Mouse (Mus musculus) forebrain, postnatal 0 days (tissue): ENCODE measurements around the gene Slc39a11. TPM values are rescaled to one million over a fixed set of nuclear protein-coding genes. Genes with fewer than 3 reads are reported as not detected.
A peak's percentile ranks its signal among the peaks of the same experiment; 100 is the strongest.

Experiments
- ATAC-seq: fragments of 200-750 bp; cut with Nextera tagmentation; 2 replicates; pipeline ENCODE4 v1.8.0; 2017; ENCODE audit warnings: mild to moderate bottlenecking, moderate library complexity
- DNase-seq: peaks from one replicate; pipeline ENCODE4 v3.0.0-alpha.2; 2015
- H3K27ac ChIP-seq: fragments of 300-500 bp; sonication (generic); 2 replicates; pipeline ENCODE4 v1.5.1; 2014; ENCODE audit warnings: low read depth, mild to moderate bottlenecking, antibody characterized with exemption, low read length, moderate library complexity, mixed read lengths
- H3K27me3 ChIP-seq: fragments of 300-500 bp; sonication (generic); 2 replicates; pipeline ENCODE4 v1.6.1; 2014; ENCODE audit warnings: mild to moderate bottlenecking, low read length, mixed read lengths; ENCODE audit not compliant: insufficient read depth
- H3K36me3 ChIP-seq: fragments of 300-500 bp; sonication (generic); 2 replicates; pipeline ENCODE4 v1.6.1; 2014; ENCODE audit warnings: mild to moderate bottlenecking, moderate library complexity; ENCODE audit not compliant: insufficient read depth
- H3K4me1 ChIP-seq: fragments of 300-500 bp; sonication (generic); 2 replicates; pipeline ENCODE4 v1.6.1; 2014; ENCODE audit warnings: antibody characterized with exemption; ENCODE audit not compliant: insufficient read depth
- H3K4me2 ChIP-seq: fragments of 300-500 bp; sonication (generic); 2 replicates; pipeline ENCODE4 v1.6.1; 2014; ENCODE audit warnings: low read depth, mild to moderate bottlenecking, moderate library complexity
- H3K4me3 ChIP-seq: fragments of 300-500 bp; sonication (generic); 2 replicates; pipeline ENCODE4 v1.5.1; 2014; ENCODE audit warnings: low read depth, low read length, mixed read lengths
- H3K9ac ChIP-seq: fragments of 300-500 bp; sonication (generic); 2 replicates; pipeline ENCODE4 v1.6.1; 2014; ENCODE audit warnings: mild to moderate bottlenecking
- H3K9me3 ChIP-seq: fragments of 300-500 bp; sonication (generic); 2 replicates; pipeline ENCODE4 v1.6.1; 2016; ENCODE audit warnings: low read length
- CTCF ChIP-seq: sonication (generic); IDR thresholded peaks from 2 replicates; pipeline ENCODE4 v1.5.1; 2016; ENCODE audit warnings: antibody characterized with exemption, control low read depth, low read depth
- WGBS: fragments of 180-500 bp; shearing (Covaris S2); extraction: QIAGEN DNeasy Blood & Tissue Kit; methylation state at CpG from one replicate; pipeline ENCODE4 v1.1.7; 2014; 5-methylcytosine and 5-hydroxymethylcytosine counted together
- polyA plus RNA-seq: library from polyadenylated mRNA; unstranded; fragments of >200 nt; fragmentation: Nextera tagmentation; extraction: Ambion mirVana; gene quantifications from 2 replicates; pipeline ENCODE4 v1.2.1, GENCODE M21; 2015
- total RNA-seq: library from RNA; depleted of rRNA; stranded (reverse); fragments of >200 nt; gene quantifications from 2 replicates; pipeline ENCODE4 v1.2.3, GENCODE M21; 2014

Gene Slc39a11
- total and polyA plus RNA-seq, 2 experiments from 2014 or later: 39.1 to 48.2 TPM

DNA sequence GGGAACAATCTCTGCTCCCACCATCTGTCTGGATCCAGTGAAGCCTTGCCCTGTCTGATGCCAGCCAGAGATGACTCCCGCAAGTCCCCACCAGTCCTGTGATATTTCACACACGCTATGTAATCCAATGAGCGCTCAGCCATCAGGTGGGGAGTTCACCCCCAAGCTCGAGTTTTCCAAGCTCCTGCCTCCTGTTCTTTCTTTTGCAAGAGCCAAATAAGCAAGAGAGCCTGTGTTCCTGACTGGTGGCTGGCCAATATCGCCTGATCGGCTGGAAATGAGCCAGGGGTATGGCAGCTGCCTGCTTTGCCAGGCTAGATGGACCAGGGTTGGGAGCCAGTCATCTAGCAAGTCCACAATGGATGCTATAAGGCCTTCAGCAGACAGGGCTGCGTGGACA is 95.7 kb downstream of the Slc39a11 start:
- WGBS: 43% methylated on average over 7 of the region's 7 CpGs
- Histone ChIP-seq H3K4me3 (no peak overlapping the region), H3K36me3 (no peaks in the 10 kb centered on the region), H3K27ac (peak overlapping the region; percentile 78), H3K27me3 (no peaks in the 10 kb centered on the region), H3K9me3 (no peaks in the 10 kb centered on the region), H3K4me2 (no peak overlapping the region), H3K9ac (no peak overlapping the region), H3K4me1 (peaks cover 25% of the 10 kb centered on the region)
- peak; percentile 82 for DNase-seq
- TF ChIP-seq CTCF: no peak
- peak; percentile 92 for ATAC-seq

DNA sequence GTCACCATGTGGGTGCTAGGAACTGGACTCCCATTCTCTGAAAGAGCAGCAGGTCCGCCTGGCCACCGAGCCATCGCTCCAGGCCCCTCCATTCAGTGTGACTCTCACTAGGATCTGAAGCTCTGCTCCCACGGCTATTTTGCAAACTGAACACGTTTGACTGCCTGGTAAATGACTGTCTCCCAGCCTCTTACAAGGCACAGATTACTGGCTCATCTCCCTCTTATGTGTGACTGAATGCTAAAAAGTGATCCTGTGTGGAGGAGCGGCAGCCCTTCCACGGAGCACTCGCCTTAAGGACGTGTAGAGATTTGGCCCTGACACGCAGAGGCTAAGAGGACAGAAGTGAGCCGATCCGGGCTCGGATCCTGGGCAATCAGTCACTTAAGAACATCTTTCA is 96.3 kb downstream of the Slc39a11 start:
- Histone ChIP-seq H3K36me3 (no peaks in the 10 kb centered on the region), H3K9me3 (no peaks in the 10 kb centered on the region), H3K27ac (peak overlapping the region; percentile 78), H3K4me1 (peaks cover 25% of the 10 kb centered on the region), H3K4me2 (no peak overlapping the region), H3K4me3 (no peak overlapping the region), H3K27me3 (no peaks in the 10 kb centered on the region), H3K9ac (no peak overlapping the region; the same call in 1 of the 2 replicates)
- DNase-seq (peak; percentile 64), ATAC-seq (peak; percentile 75)
- TF ChIP-seq CTCF: no peak
- 36% methylated on average over 13 of the region's 13 CpGs for WGBS

DNA sequence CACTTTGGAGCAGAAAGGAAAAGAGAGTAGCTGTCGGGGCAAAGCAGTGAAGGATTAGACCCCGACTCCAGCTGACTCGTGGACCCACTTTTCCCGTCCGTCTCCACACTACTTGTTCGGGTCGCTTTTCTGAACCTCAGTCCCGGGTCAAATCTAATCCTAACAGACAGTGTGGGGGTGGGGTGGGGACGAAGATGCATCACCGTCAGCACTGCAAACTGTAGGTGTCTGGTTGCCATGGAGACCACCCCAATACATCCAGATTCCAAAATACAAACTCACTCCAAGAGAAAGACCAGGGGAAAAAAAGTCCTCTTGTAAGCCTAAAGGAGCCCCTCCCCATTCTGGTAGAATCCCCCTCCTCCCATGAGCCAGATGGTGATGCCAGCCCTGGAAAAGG is 97.3 kb downstream of the Slc39a11 start:
- no peak for TF ChIP-seq CTCF
- H3K9ac ChIP-seq: no peak overlapping the region
- H3K36me3 ChIP-seq: no peaks in the 10 kb centered on the region
- WGBS: 72% methylated on average over 10 of the region's 10 CpGs
- no peak for ATAC-seq
- H3K4me3 ChIP-seq: no peak overlapping the region
- no peak for DNase-seq
- H3K27ac ChIP-seq: peak overlapping the region; percentile 78; the same call in 1 of the 2 replicates
- H3K27me3 ChIP-seq: no peaks in the 10 kb centered on the region
- no peak overlapping the region for H3K4me2 ChIP-seq
- no peaks in the 10 kb centered on the region for H3K9me3 ChIP-seq
- peaks cover 25% of the 10 kb centered on the region for H3K4me1 ChIP-seq

DNA sequence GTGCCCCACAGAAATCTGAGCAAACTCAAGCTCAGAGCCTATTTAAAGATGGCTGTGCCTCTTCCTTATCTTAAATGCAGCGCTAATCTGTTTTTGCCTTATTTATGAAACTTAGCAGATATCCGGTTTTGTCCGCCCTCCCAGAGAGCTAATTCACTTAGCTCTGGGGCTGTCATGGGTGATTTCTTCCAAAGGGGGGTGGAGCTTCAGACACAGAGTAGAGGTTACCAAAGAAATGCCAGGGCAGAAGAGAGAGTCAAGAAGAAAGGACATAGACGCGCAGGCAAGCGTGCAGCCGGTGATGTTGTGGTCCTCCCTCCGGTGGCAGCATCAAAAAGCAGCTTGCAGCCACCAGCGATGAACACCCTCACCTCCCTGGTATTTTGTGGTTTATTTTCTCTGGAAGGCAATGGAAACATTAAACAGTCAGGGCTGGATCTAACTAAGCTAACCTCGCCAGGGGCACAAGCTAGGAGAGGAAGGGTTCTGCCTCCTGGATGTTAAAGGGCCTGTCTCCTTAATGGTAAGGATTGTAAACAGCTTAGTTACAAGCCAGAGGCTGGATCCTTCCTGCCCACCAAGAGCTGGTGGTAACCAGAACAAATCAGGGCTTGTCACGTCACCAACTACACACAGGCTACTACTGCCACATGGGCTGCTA is 103.5 kb downstream of the Slc39a11 start:
- no peak for TF ChIP-seq CTCF
- no peak overlapping the region for H3K4me3 ChIP-seq
- no peak overlapping the region for H3K9ac ChIP-seq
- no peak overlapping the region for H3K27ac ChIP-seq
- H3K36me3 ChIP-seq: no peaks in the 10 kb centered on the region
- H3K27me3 ChIP-seq: no peaks in the 10 kb centered on the region
- H3K4me2 ChIP-seq: no peak overlapping the region
- no peaks in the 10 kb centered on the region for H3K9me3 ChIP-seq
- H3K4me1 ChIP-seq: no peaks in the 10 kb centered on the region
- 82% methylated on average over 11 of the region's 11 CpGs for WGBS
- ATAC-seq: no peak
- DNase-seq: no peak

DNA sequence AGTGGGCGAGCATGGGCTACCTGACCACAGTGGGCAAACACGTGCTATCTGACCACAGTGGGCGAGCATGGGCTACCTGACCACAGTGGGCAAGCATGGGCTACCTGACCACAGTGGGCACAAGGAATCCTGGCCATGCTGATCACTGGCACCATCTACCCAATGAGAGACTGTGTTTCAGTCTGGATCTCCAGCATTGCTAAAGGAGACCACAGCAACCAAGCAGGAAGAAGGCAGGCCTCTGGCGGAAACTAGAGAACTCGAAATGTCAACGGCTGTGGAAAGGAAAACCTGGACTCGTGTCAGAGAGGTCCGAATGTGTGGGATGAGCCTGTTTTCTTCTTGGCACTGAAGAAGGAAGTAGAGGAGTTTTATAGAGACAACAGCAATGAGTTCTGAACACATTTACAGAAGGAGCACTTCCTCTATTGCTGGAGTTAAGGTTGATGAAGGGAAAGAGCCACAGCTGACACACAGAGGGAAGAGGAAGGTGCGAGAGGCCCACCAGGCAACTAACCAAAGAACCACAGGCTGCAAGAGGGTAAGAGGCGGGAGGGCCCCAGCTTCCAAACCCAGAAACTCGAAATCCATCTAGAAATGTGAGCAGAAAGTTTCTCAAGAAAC is 105.8 kb downstream of the Slc39a11 start:
- Histone ChIP-seq H3K9me3 (no peaks in the 10 kb centered on the region), H3K4me1 (no peaks in the 10 kb centered on the region), H3K36me3 (no peaks in the 10 kb centered on the region), H3K9ac (no peak overlapping the region), H3K27me3 (no peaks in the 10 kb centered on the region), H3K27ac (no peak overlapping the region), H3K4me3 (no peak overlapping the region), H3K4me2 (no peak overlapping the region)
- ATAC-seq (no peak), DNase-seq (no peak)
- no peak for TF ChIP-seq CTCF
- WGBS: 90% methylated on average over 11 of the region's 11 CpGs

DNA sequence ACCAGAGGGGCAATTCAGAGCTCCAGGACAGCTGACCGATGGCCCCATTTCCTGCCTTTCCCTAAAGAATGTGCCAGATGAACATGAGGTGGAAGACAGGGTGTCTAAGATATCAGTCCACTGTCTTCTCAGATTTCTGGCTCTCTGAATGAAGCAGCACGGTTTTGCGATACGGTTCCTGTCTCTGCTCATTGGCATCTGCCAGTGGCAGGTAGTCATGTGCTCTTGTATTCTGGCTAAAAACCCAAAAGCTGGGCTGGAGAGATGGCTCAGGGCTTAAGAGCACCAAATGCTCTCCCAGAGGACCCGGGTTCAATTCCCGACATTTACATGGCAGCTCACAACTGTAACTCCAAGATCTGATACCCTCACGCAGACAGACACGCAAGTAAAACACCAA is 108.8 kb downstream of the Slc39a11 start:
- Histone ChIP-seq H3K9me3 (no peaks in the 10 kb centered on the region), H3K9ac (no peak overlapping the region), H3K27ac (no peak overlapping the region), H3K27me3 (no peaks in the 10 kb centered on the region), H3K4me3 (no peak overlapping the region), H3K36me3 (no peaks in the 10 kb centered on the region), H3K4me2 (no peak overlapping the region), H3K4me1 (no peaks in the 10 kb centered on the region)
- no peak for TF ChIP-seq CTCF
- 93% methylated on average over 8 of the region's 8 CpGs for WGBS
- no peak for DNase-seq
- ATAC-seq: no peak

DNA sequence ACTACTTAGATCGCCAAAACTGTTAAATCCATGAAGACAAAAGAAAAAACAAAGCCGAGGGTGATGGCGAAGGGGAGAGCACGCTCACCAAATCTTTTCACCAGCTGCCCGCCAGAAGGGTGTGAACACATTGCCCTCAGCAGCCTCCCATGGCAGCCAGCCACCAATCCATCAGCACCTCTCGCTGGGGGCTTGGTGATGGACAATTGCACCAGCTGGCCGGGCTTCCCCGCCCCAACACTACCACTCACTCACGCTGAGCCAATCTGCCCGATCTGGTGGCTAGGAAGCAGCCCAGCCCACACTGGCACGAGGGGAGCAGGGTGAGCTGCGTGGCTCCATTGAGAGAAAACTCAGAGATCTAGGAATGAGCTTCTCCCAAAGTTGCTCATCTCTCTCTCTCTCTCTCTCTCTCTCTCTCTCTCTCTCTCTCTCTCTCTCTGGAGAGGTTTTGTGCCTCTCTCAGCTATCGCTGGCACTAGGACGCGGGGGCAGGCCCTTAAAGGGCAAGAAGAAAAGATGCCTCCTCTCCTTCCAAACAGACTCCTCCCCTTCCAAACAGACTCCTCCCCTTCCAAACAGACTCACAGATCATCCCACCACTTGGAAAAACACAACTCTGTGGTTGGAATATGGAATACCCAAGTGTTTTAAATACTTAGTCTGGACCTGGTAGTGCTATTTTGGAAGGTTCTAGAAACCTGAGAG is 110.2 kb downstream of the Slc39a11 start:
- Histone ChIP-seq H3K4me1 (no peaks in the 10 kb centered on the region), H3K4me2 (peak overlapping the region; percentile 13; the same call in 1 of the 2 replicates), H3K36me3 (no peaks in the 10 kb centered on the region), H3K27ac (peak overlapping the region; percentile 81), H3K9ac (no peak overlapping the region), H3K4me3 (no peak overlapping the region), H3K9me3 (no peaks in the 10 kb centered on the region), H3K27me3 (no peaks in the 10 kb centered on the region)
- WGBS: 22% methylated on average over 15 of the region's 15 CpGs
- ATAC-seq: peak; percentile 96
- TF ChIP-seq CTCF: no peak
- peak; percentile 93 for DNase-seq
